Mouse (Mus musculus) hindbrain, embryonic 16.5 days (tissue): ENCODE results near the gene Klhl29. TPM values are rescaled to one million over a fixed set of nuclear protein-coding genes. Genes with fewer than 3 reads are reported as not detected.

ENCODE experiments used
- ATAC-seq: fragments of 200-750 bp; cut with Nextera tagmentation; 2 replicates; pipeline ENCODE4 v1.8.0; 2017; ENCODE audit warnings: moderate TSS enrichment, moderate library complexity
- H3K27ac ChIP-seq: fragments of 300-500 bp; sonication (generic); 2 replicates; pipeline ENCODE4 v1.5.1; 2014; ENCODE audit warnings: low read depth, mild to moderate bottlenecking, control low read depth, low read length, moderate library complexity
- H3K27me3 ChIP-seq: fragments of 300-500 bp; sonication (generic); replicated peaks from 2 replicates; pipeline ENCODE4 v1.6.1; 2014; ENCODE audit warnings: low read length; ENCODE audit not compliant: control insufficient read depth, insufficient read depth
- H3K36me3 ChIP-seq: fragments of 300-500 bp; sonication (generic); 2 replicates; pipeline ENCODE4 v1.6.1; 2014; ENCODE audit warnings: mild to moderate bottlenecking, low read length, moderate library complexity, mixed read lengths; ENCODE audit not compliant: control insufficient read depth, insufficient read depth
- H3K4me1 ChIP-seq: fragments of 300-500 bp; sonication (generic); 2 replicates; pipeline ENCODE4 v1.6.1; 2014; ENCODE audit warnings: low read depth, low read length; ENCODE audit not compliant: control insufficient read depth, insufficient read depth
- H3K4me2 ChIP-seq: fragments of 300-500 bp; sonication (generic); 2 replicates; pipeline ENCODE4 v1.6.1; 2014; ENCODE audit warnings: mild to moderate bottlenecking, low read length, control low read depth, moderate library complexity
- H3K4me3 ChIP-seq: fragments of 300-500 bp; sonication (generic); 2 replicates; pipeline ENCODE4 v1.5.1; 2014; ENCODE audit warnings: mild to moderate bottlenecking, low read length, control low read depth, moderate library complexity
- H3K9ac ChIP-seq: fragments of 300-500 bp; sonication (generic); 2 replicates; pipeline ENCODE4 v1.6.1; 2014; ENCODE audit warnings: low read depth, mild to moderate bottlenecking, control low read depth, low read length, moderate library complexity
- H3K9me3 ChIP-seq: fragments of 300-500 bp; sonication (generic); 2 replicates; pipeline ENCODE4 v1.6.1; 2014; ENCODE audit warnings: mild to moderate bottlenecking, low read length, moderate library complexity; ENCODE audit not compliant: control insufficient read depth
- WGBS: fragments of 180-500 bp; shearing (Covaris S2); extraction: QIAGEN DNeasy Blood & Tissue Kit; methylation state at CpG from one replicate; pipeline ENCODE4 v1.1.7; 2014; 5-methylcytosine and 5-hydroxymethylcytosine counted together
- polyA plus RNA-seq: library from polyadenylated mRNA; unstranded; fragments of >200 nt; fragmentation: Nextera tagmentation; extraction: Ambion mirVana; gene quantifications from 2 replicates; pipeline ENCODE4 v1.2.1, GENCODE M21; 2015

The Klhl29 gene
- polyA plus RNA-seq, 1 experiment from 2014 or later, result 2.3 TPM

- Histone ChIP-seq H3K9me3 (no peaks in the 10 kb centered on the region), H3K36me3 (peaks cover 2% of the 10 kb centered on the region; the same call in 1 of the 2 replicates), H3K27ac (no peak overlapping the region), H3K4me2 (no peak overlapping the region), H3K4me1 (peaks cover 19% of the 10 kb centered on the region), H3K27me3 (no peaks in the 10 kb centered on the region), H3K4me3 (no peak overlapping the region), H3K9ac (no peak overlapping the region)
- ATAC-seq, result no peak
- WGBS, result 76% methylated on average over 5 of the region's 5 CpGs
These were observed 228.0 kb downstream of the Klhl29 start for GRCm38 (mm10) chr12:5147346-5148035.

GRCm38 (mm10) chr12:5143903-5144781 lies 231.3 kb downstream of the Klhl29 start:
- peak; percentile 43; the same call in 1 of the 2 replicates for ATAC-seq
- no peaks in the 10 kb centered on the region for H3K9me3 ChIP-seq
- no peaks in the 10 kb centered on the region for H3K27me3 ChIP-seq
- no peak overlapping the region for H3K4me3 ChIP-seq
- peaks cover 5% of the 10 kb centered on the region; the same call in 1 of the 2 replicates for H3K36me3 ChIP-seq
- H3K9ac ChIP-seq, result peak overlapping the region; percentile 11; the same call in 1 of the 2 replicates
- H3K4me1 ChIP-seq, result peaks cover 19% of the 10 kb centered on the region
- H3K4me2 ChIP-seq, result no peak overlapping the region
- WGBS, result 19% methylated on average over 5 of the region's 5 CpGs
- peak overlapping the region; percentile 32; the same call in 1 of the 2 replicates for H3K27ac ChIP-seq

- H3K4me1 ChIP-seq, result peaks cover 19% of the 10 kb centered on the region
- no peak overlapping the region for H3K4me3 ChIP-seq
- no peak overlapping the region for H3K4me2 ChIP-seq
- no peaks in the 10 kb centered on the region for H3K9me3 ChIP-seq
- H3K9ac ChIP-seq, result 0 out of 2 replicates have a peak overlapping the region, but pooled peaks have one; percentile 19
- H3K27me3 ChIP-seq, result no peaks in the 10 kb centered on the region
- 74% methylated on average over 5 of the region's 5 CpGs for WGBS
- no peak overlapping the region for H3K27ac ChIP-seq
- peaks cover 3% of the 10 kb centered on the region; the same call in 1 of the 2 replicates for H3K36me3 ChIP-seq
- ATAC-seq, result no peak; the same call in 1 of the 2 replicates
These were observed 232.3 kb downstream of the Klhl29 start for GRCm38 (mm10) chr12:5143224-5143623.

GRCm38 (mm10) chr12:5142776-5143175 lies 232.7 kb downstream of the Klhl29 start:
- WGBS, result 5% methylated on average over 3 of the region's 3 CpGs
- peaks cover 3% of the 10 kb centered on the region; the same call in 1 of the 2 replicates for H3K36me3 ChIP-seq
- H3K4me1 ChIP-seq, result peaks cover 19% of the 10 kb centered on the region
- H3K9ac ChIP-seq, result no peak overlapping the region
- no peak overlapping the region for H3K4me3 ChIP-seq
- no peaks in the 10 kb centered on the region for H3K27me3 ChIP-seq
- H3K27ac ChIP-seq, result no peak overlapping the region
- H3K4me2 ChIP-seq, result no peak overlapping the region
- peak; percentile 55 for ATAC-seq
- no peaks in the 10 kb centered on the region for H3K9me3 ChIP-seq

- H3K4me2 ChIP-seq, result no peak overlapping the region
- H3K4me1 ChIP-seq, result peaks cover 19% of the 10 kb centered on the region
- no peaks in the 10 kb centered on the region for H3K27me3 ChIP-seq
- no peak overlapping the region for H3K27ac ChIP-seq
- H3K36me3 ChIP-seq, result peaks cover 3% of the 10 kb centered on the region; the same call in 1 of the 2 replicates
- ATAC-seq, result 0 out of 2 replicates have a peak, but pooled peaks have one; percentile 2
- H3K9ac ChIP-seq, result no peak overlapping the region
- whole genome bisulfite sequencing, result 65% methylated on average over 4 of the region's 4 CpGs
- H3K9me3 ChIP-seq, result no peaks in the 10 kb centered on the region
- no peak overlapping the region for H3K4me3 ChIP-seq
These were observed 234.4 kb downstream of the Klhl29 start for GRCm38 (mm10) chr12:5141040-5141439.

GRCm38 (mm10) chr12:5139302-5139701 lies 236.2 kb downstream of the Klhl29 start:
- no peaks in the 10 kb centered on the region for H3K27me3 ChIP-seq
- WGBS, result 65% methylated on average over 4 of the region's 4 CpGs
- no peak overlapping the region for H3K27ac ChIP-seq
- no peak overlapping the region for H3K4me2 ChIP-seq
- peaks cover 12% of the 10 kb centered on the region for H3K4me1 ChIP-seq
- H3K36me3 ChIP-seq, result peaks cover 3% of the 10 kb centered on the region; the same call in 1 of the 2 replicates
- H3K9ac ChIP-seq, result no peak overlapping the region
- ATAC-seq, result no peak
- H3K9me3 ChIP-seq, result no peaks in the 10 kb centered on the region
- no peak overlapping the region for H3K4me3 ChIP-seq

GRCm38 (mm10) chr12:5136300-5136699 lies 239.2 kb downstream of the Klhl29 start:
- Histone ChIP-seq H3K27me3 (no peaks in the 10 kb centered on the region), H3K27ac (no peak overlapping the region), H3K4me3 (no peak overlapping the region), H3K9ac (no peak overlapping the region), H3K9me3 (no peaks in the 10 kb centered on the region), H3K4me2 (no peak overlapping the region), H3K4me1 (no peaks in the 10 kb centered on the region), H3K36me3 (peaks cover 3% of the 10 kb centered on the region; the same call in 1 of the 2 replicates)
- 28% methylated on average over 4 of the region's 4 CpGs for WGBS
- peak; percentile 55 for ATAC-seq

- no peak for ATAC-seq
- Histone ChIP-seq H3K4me1 (no peaks in the 10 kb centered on the region), H3K9ac (no peak overlapping the region), H3K9me3 (no peaks in the 10 kb centered on the region), H3K27ac (no peak overlapping the region), H3K4me3 (no peak overlapping the region), H3K4me2 (no peak overlapping the region), H3K27me3 (no peaks in the 10 kb centered on the region), H3K36me3 (no peaks in the 10 kb centered on the region)
- 85% methylated on average over 4 of the region's 4 CpGs for WGBS
These were observed 246.3 kb downstream of the Klhl29 start for GRCm38 (mm10) chr12:5129190-5129589.

GRCm38 (mm10) chr12:5125907-5126306 lies 249.6 kb downstream of the Klhl29 start:
- Histone ChIP-seq H3K9ac (no peak overlapping the region), H3K36me3 (no peaks in the 10 kb centered on the region), H3K9me3 (no peaks in the 10 kb centered on the region), H3K4me3 (no peak overlapping the region), H3K4me2 (no peak overlapping the region), H3K27me3 (no peaks in the 10 kb centered on the region), H3K27ac (no peak overlapping the region), H3K4me1 (no peaks in the 10 kb centered on the region)
- 84% methylated on average over 7 of the region's 7 CpGs for WGBS
- ATAC-seq, result no peak
